Mouse (Mus musculus): Measurements from ENCODE around the gene Ddx49.

DNA sequence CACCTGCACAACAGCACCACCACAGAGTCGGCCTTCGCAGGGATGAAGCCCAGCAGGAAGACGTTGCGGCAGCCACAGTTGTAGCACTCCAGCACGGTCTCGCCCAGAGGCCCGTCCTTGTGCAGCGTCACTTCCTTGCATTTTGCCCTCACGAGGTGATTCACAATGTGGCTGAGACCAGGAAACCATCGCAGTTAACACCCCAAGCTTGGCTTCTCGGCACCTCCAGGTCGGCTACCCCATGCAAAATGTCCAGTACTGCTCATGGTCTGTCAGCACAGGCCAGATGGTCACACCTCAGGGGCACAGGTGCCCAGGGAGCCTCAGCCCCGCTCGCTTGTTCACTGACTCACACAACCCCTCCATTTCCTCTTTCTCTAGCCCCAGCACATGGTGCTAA is 39.7 kb upstream of the Ddx49 start:
- TF ChIP-seq CTCF (IDR thresholded peaks at IDR 0.05; ENCODE audit: extremely low read depth, insufficient read length, insufficient replicate concordance, low read depth, low read length) (no peak), POLR2A (IDR thresholded peaks at IDR 0.05; ENCODE audit: low read depth, low read length) (no peak)
